Mouse (Mus musculus): Measurements from ENCODE around the gene Nudt14.

DNA sequence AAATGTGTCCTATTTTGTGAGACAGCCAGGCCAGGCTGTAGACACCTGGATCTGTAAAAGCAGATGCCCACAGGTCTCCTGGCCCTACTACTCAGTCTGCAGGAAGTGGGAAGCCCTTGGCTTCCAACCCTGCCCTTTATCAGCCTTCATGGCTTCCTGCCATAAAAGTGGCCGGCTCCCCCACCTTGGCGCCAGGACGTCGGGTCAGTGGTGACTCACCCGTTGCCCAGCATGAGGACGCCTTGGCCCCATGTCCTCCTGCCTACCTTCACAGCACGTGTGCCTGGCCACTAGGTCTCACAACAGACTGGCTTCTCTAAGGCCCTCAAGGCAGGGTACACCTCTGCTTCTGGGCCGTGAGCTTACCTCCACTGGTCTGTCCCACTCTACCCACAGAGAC lies 10.5 kb upstream of the Nudt14 start:
- TF ChIP-seq CTCF (IDR thresholded peaks at IDR 0.05; ENCODE audit: borderline replicate concordance, control insufficient read depth, extremely low read depth, insufficient read depth, low read length, poor library complexity) = no peak
- TF ChIP-seq POLR2A (IDR thresholded peaks at IDR 0.05; ENCODE audit: control insufficient read depth, extremely low read depth, insufficient read depth, low read length, poor library complexity) = no peak
